Mouse (Mus musculus) MEL (cell line): ENCODE measurements around the gene Hoxb7. TPM values are rescaled to one million over a fixed set of nuclear protein-coding genes. Genes with fewer than 3 reads are reported as not detected.

ENCODE experiments used
- DNase-seq: peaks from one replicate; pipeline ENCODE4 v3.0.0; 2011; ENCODE audit warnings: low read depth, low spot score
- H3K27ac ChIP-seq: 2 replicates; pipeline ENCODE4 v1.5.1; 2012; ENCODE audit warnings: low read depth, mild to moderate bottlenecking, control low read depth, low read length, moderate library complexity; ENCODE audit not compliant: control insufficient read depth
- H3K27me3 ChIP-seq, 2 experiments: fragments of 150-350 bp in 1 of 2; sonication (generic) in 1 of 2; 2 replicates each; pipeline ENCODE4 v1.6.1; 2012; ENCODE audit warnings: low read length in 2 of 2, mild to moderate bottlenecking in 2 of 2, improper control_type of control experiment in 1 of 2, moderate library complexity in 1 of 2; ENCODE audit not compliant: insufficient read depth in 2 of 2, control insufficient read depth in 1 of 2
- H3K36me3 ChIP-seq, 2 experiments: 2 replicates each; pipeline ENCODE4 v1.6.1; 2012 to 2014; ENCODE audit warnings: low read length in 2 of 2, improper control_type of control experiment in 1 of 2, inconsistent platforms in 1 of 2, mild to moderate bottlenecking in 1 of 2; ENCODE audit not compliant: insufficient read depth in 2 of 2, control insufficient read depth in 1 of 2
- H3K4me1 ChIP-seq, 2 experiments: fragments of 150-350 bp in 1 of 2; sonication (generic) in 1 of 2; 2 replicates each; pipeline ENCODE4 v1.6.1; 2012; ENCODE audit warnings: low read length in 2 of 2, improper control_type of control experiment in 1 of 2, mild to moderate bottlenecking in 1 of 2; ENCODE audit not compliant: insufficient read depth in 2 of 2, control insufficient read depth in 1 of 2
- H3K4me3 ChIP-seq, 2 experiments: fragments of 150-350 bp in 1 of 2; sonication (generic) in 1 of 2; 2 replicates each; pipeline ENCODE4 v1.5.1; 2012; ENCODE audit warnings: low read depth in 2 of 2, low read length in 2 of 2, mild to moderate bottlenecking in 2 of 2, moderate library complexity in 2 of 2, control low read depth in 1 of 2, improper control_type of control experiment in 1 of 2; ENCODE audit not compliant: control insufficient read depth in 1 of 2, insufficient read depth in 1 of 2
- H3K79me2 ChIP-seq: 2 replicates; pipeline ENCODE4 v1.6.1; 2012; ENCODE audit warnings: mild to moderate bottlenecking, low read length, moderate library complexity; ENCODE audit not compliant: control insufficient read depth, poor library complexity, insufficient read depth
- H3K9ac ChIP-seq: 2 replicates; pipeline ENCODE4 v1.6.1; 2012; ENCODE audit warnings: low read depth, mild to moderate bottlenecking, control low read depth, low read length, moderate library complexity; ENCODE audit not compliant: control insufficient read depth, poor library complexity, severe bottlenecking
- H3K9me3 ChIP-seq: fragments of 150-350 bp; sonication (generic); replicated peaks from 2 replicates; pipeline ENCODE4 v1.6.1; 2012; ENCODE audit warnings: mild to moderate bottlenecking, low read length, improper control_type of control experiment, moderate library complexity; ENCODE audit not compliant: insufficient read depth
- CTCF ChIP-seq, 3 experiments: IDR thresholded peaks in 2 of 3; conservative IDR thresholded peaks in 1 of 3; 2 replicates each; pipeline ENCODE4 v1.5.1; 2011 to 2012; ENCODE audit warnings: low read length in 3 of 3, low read depth in 2 of 3, mild to moderate bottlenecking in 2 of 3, improper control_type of control experiment in 1 of 3, inconsistent platforms in 1 of 3, mixed read lengths in 1 of 3, moderate library complexity in 1 of 3; ENCODE audit not compliant: control insufficient read depth in 1 of 3, insufficient read depth in 1 of 3, poor library complexity in 1 of 3, severe bottlenecking in 1 of 3
- E2F4 ChIP-seq: IDR thresholded peaks from 2 replicates; pipeline ENCODE4 v1.6.1; 2011; ENCODE audit warnings: low read depth, low read length, improper control_type of control experiment, borderline replicate concordance
- ELF1 ChIP-seq: IDR thresholded peaks from 2 replicates; pipeline ENCODE4 v1.6.1; 2014; ENCODE audit warnings: low read depth, mild to moderate bottlenecking, inconsistent platforms, low read length, improper control_type of control experiment, moderate library complexity
- ETS1 ChIP-seq: IDR thresholded peaks from 2 replicates; pipeline ENCODE4 v1.6.1; 2012; ENCODE audit warnings: low read depth, mild to moderate bottlenecking, inconsistent platforms, low read length, improper control_type of control experiment, moderate library complexity
- GATA1 ChIP-seq: IDR thresholded peaks from 2 replicates; pipeline ENCODE4 v1.6.1; 2011; ENCODE audit warnings: low read depth, low read length, improper control_type of control experiment
- HCFC1 ChIP-seq: IDR thresholded peaks from 2 replicates; pipeline ENCODE4 v1.6.1; 2012; ENCODE audit warnings: low read depth, mild to moderate bottlenecking, inconsistent platforms, low read length, improper control_type of control experiment, moderate library complexity
- JUND ChIP-seq: IDR thresholded peaks from 2 replicates; pipeline ENCODE4 v1.6.1; 2011; ENCODE audit warnings: low read depth, mild to moderate bottlenecking, improper control_type of control experiment, low read length
- KAT2A ChIP-seq: conservative IDR thresholded peaks from 2 replicates; pipeline ENCODE4 v1.6.1; 2012; ENCODE audit warnings: low read depth, low read length, improper control_type of control experiment, inconsistent platforms
- MAFK ChIP-seq: IDR thresholded peaks from 2 replicates; pipeline ENCODE4 v1.6.1; 2011; ENCODE audit warnings: low read depth, mild to moderate bottlenecking, low read length, improper control_type of control experiment, borderline replicate concordance
- MAZ ChIP-seq: IDR thresholded peaks from 2 replicates; pipeline ENCODE4 v1.6.1; 2012; ENCODE audit warnings: low read depth, mild to moderate bottlenecking, inconsistent platforms, low read length, improper control_type of control experiment
- MYB ChIP-seq: IDR thresholded peaks from 2 replicates; pipeline ENCODE4 v1.6.1; 2011; ENCODE audit warnings: mild to moderate bottlenecking, low read depth, low read length, improper control_type of control experiment
- NRF1 ChIP-seq: IDR thresholded peaks from 2 replicates; pipeline ENCODE4 v1.6.1; 2014; ENCODE audit warnings: low read depth, mild to moderate bottlenecking, inconsistent platforms, low read length, improper control_type of control experiment, moderate library complexity; ENCODE audit not compliant: poor library complexity, insufficient read depth, severe bottlenecking
- POLR2AphosphoS2 ChIP-seq: IDR thresholded peaks from 2 replicates; pipeline ENCODE4 v1.6.1; 2011; ENCODE audit warnings: low read length, improper control_type of control experiment
- TAL1 ChIP-seq: IDR thresholded peaks from 2 replicates; pipeline ENCODE4 v1.6.1; 2012; ENCODE audit warnings: mild to moderate bottlenecking, inconsistent platforms, low read length, moderate library complexity, mixed read lengths
- ZC3H11A ChIP-seq: IDR thresholded peaks from 2 replicates; pipeline ENCODE4 v1.6.1; 2012; ENCODE audit warnings: low read depth, mild to moderate bottlenecking, inconsistent platforms, low read length, improper control_type of control experiment
- polyA plus RNA-seq, 2 experiments: library from polyadenylated mRNA; stranded (reverse) in 1 of 2; unstranded in 1 of 2; fragments of >175 nt in 1 of 2; fragments of >200 nt in 1 of 2; gene quantifications; 2 replicates each; pipeline versions ENCODE4 v1.2.1 to v1.2.4; 2012; ENCODE audit warnings: low replicate concordance in 2 of 2, low read depth in 1 of 2; ENCODE audit not compliant: insufficient read length in 2 of 2, insufficient read depth in 1 of 2, missing spikeins in 1 of 2
- total RNA-seq: library from RNA; depleted of rRNA; stranded (reverse); fragments of 300-350 nt; gene quantifications from 2 replicates; pipeline ENCODE4 v1.2.3, GENCODE M21; 2012

Hoxb7 gene
- total and polyA plus RNA-seq, 3 experiments = not detected

DNA sequence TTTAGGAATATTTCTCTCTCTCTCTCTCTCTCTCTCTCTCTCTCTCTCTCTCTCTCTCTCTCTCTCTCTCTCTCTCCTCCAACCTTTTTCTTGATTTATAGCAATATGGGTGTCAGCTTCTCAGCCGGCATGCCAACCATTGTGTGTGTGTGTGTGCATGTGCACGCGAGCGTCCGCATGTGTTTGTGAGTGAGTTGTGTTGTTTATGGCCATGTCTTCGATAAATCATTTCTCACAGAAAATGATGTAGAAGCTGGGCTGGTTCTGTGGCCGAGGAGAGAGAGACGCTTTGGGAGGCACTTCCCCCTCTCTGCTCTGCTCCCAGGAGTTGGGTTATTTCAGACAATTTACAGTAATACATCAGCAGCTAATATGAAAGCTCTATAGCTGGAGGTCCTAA, 42.2 kb downstream of the Hoxb7 start:
- TF ChIP-seq CTCF (IDR thresholded peaks at IDR 0.05 in 2 of 3, conservative IDR thresholded peaks at IDR 0.05 in 1 of 3; ENCODE audit: control insufficient read depth in 1 of 3, insufficient read depth in 1 of 3, low read depth in 2 of 3, low read length in 3 of 3, poor library complexity in 1 of 3, severe bottlenecking in 1 of 3) = no peak
- no peak for TF ChIP-seq HCFC1
- no peak for TF ChIP-seq GATA1
- no peak for TF ChIP-seq TAL1
- Histone ChIP-seq H3K79me2 (no peaks in the 10 kb centered on the region), H3K4me3 (no peak overlapping the region), H3K4me1 (no peaks in the 10 kb centered on the region), H3K36me3 (no peaks in the 10 kb centered on the region), H3K27me3 (peaks cover 5 to 9% of the 10 kb centered on the region in 2 experiments; a peak in 3 of 4 replicates), H3K27ac (no peak overlapping the region), H3K9ac (no peak overlapping the region), H3K9me3 (no peaks in the 10 kb centered on the region)
- no peak for DNase-seq

DNA sequence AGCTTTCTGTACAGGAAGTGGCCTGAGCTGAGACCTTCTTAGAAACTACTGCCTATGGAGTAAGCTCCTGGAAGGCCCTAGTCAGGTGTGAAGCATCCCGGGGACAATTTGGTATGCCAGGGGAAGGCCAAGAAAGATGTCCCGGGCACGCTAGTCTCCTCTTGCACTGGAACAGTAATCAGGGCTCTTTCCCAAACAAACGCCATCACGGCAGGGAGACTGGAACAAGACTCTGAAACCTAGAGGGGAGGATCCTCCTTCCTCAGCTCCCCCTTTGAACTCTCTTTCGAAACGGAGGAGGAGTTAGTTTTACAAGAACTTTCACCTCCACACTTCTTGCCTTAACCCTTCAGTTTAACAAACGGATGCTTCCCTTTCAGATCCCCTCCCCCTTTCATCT, 45.7 kb downstream of the Hoxb7 start:
- Histone ChIP-seq H3K27me3 (peaks cover 4 to 8% of the 10 kb centered on the region in 2 experiments), H3K4me3 (no peak overlapping the region), H3K36me3 (no peaks in the 10 kb centered on the region), H3K9me3 (no peaks in the 10 kb centered on the region), H3K27ac (no peak overlapping the region), H3K9ac (no peak overlapping the region), H3K79me2 (no peaks in the 10 kb centered on the region), H3K4me1 (no peaks in the 10 kb centered on the region)
- no peak for DNase-seq
- TF ChIP-seq KAT2A (no peak), ETS1 (no peak), MAZ (no peak), ZC3H11A (no peak), ELF1 (no peak), E2F4 (no peak), JUND (no peak), MYB (no peak), POLR2AphosphoS2 (no peak), CTCF (IDR thresholded peaks at IDR 0.05 in 2 of 3, conservative IDR thresholded peaks at IDR 0.05 in 1 of 3; ENCODE audit: control insufficient read depth in 1 of 3, insufficient read depth in 1 of 3, low read depth in 2 of 3, low read length in 3 of 3, poor library complexity in 1 of 3, severe bottlenecking in 1 of 3) (no peak), MAFK (no peak), NRF1 (no peak), HCFC1 (no peak)

DNA sequence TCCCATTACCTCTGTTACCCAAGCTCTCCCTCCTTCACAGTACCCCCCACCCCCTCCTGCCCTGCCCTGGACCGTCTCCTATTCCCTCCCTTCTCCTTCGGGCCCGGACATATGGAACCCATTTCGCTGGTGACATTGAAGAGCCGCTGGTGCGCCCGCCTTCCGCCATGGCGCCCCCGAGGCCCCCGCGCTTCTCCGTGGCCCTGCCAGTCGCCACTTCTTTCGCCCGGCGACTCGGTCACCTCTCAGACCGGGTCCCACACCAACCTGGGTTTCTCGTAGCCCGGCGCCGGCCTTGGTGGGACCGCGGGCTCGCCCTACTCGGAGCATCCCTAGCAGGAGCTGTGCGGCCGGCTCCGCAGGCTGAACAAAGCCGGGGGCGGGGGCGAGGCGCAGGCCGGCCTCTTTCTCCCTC, 46.2 kb downstream of the Hoxb7 start:
- Histone ChIP-seq H3K27ac (no peak overlapping the region), H3K36me3 (no peaks in the 10 kb centered on the region), H3K79me2 (no peaks in the 10 kb centered on the region), H3K4me1 (no peaks in the 10 kb centered on the region), H3K9ac (no peak overlapping the region), H3K4me3 (no peak overlapping the region), H3K27me3 (peaks cover 6 to 8% of the 10 kb centered on the region in 2 experiments), H3K9me3 (no peaks in the 10 kb centered on the region)
- no peak for DNase-seq
- TF ChIP-seq JUND = no peak
